Mouse (Mus musculus): ENCODE data around the gene Olfr477. TPM values are rescaled to one million over a fixed set of nuclear protein-coding genes. Genes with fewer than 3 reads are reported as not detected.
"Not testable (repeated sequence)": the region's sequence is repeated elsewhere in the genome, so short reads cannot be mapped to it uniquely, and the experiment has no call there.

The Olfr477 gene
- not detected in 2 replicates for polyA plus RNA-seq (2015; fragmentation: Nextera tagmentation; extraction: Ambion mirVana)

DNA sequence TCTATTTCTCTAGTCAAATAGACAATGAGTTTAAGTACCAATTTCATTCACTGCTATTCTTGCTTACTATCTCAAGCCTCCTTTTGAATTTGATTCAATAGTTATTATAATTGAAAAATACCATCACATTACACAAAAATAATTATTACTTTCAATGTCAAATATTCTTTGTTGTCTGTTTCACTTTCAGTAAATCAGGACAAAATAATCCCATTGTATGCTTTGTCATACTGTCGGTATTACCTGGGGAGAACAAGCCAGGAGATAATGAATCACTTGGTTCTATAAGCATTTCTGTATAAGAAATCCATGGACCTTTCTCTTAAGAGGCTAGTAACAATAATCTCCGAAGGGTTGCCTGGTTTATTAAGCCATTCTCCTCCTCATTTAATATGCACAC is at the start of gene Olfr477:
Gene Olfr477 (plus strand): TSS at position 301 of the 400 bp plus-strand sequence.
- Histone ChIP-seq H3K4me3 (replicated peaks) (no peak within 1 kb of the TSS), H3K9me3 (replicated peaks) (no peaks in the 10 kb centered on the region), H3K9ac (no peak within 1 kb of the TSS), H3K4me1 (replicated peaks) (no peaks in the 10 kb centered on the region), H3K27ac (replicated peaks) (no peak within 1 kb of the TSS), H3K4me2 (no peak within 1 kb of the TSS), H3K27me3 (no peaks in the 10 kb centered on the region), H3K36me3 (replicated peaks) (no peaks in the 10 kb centered on the region)
- WGBS (ENCODE audit: insufficient replicate concordance), result 48% methylated on average over 2 of the region's 2 CpGs
- no peak for ATAC-seq (ENCODE audit: insufficient read depth)

DNA sequence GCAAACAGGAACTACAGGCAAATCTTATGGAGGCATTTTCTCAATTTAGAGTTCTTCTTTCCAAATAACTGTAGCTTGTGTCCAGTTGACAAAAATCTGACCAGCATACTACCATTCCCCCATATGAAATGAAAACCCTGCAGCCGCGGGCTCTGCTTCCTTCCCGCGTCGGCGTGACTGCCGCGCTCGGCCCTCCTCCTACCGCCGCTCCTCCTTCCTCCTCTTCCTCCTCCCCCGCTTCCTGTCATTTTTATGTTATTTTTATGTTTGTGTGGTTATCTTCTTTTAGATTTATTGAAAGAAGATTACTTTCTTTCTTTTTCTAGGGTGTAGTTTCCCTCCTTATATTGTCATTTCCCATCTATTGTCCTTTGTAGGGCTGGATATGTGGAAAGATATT is 34.0 kb upstream of the Olfr477 start:
- WGBS (ENCODE audit: insufficient replicate concordance), result 89% methylated on average over 12 of the region's 12 CpGs
- not testable (repeated sequence) for ATAC-seq (ENCODE audit: insufficient read depth); H3K4me1 ChIP-seq (replicated peaks)

DNA sequence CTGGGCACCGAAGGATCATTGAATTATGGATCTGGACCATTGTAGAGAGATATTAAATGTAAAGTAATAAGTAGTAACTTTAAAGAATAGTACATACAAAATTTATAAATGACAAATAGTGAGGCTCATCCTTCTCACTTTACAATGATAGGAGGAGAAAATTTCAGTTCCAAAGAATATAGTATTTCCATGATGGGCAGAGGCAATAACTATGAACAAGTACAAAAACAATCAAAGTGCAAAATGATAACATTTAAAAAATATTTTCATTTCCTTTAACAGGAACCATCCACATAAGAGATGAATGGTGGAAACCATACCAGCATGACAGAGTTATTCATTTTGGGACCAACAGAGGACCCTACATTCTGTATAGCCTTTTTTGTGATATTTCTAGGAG is 32.1 kb upstream of the Olfr477 start, which contains the start of gene Olfr474:
Gene Olfr474 (plus strand): TSS at position 301 of the 400 bp plus-strand sequence.
- H3K4me2 ChIP-seq, result no peak within 1 kb of the TSS
- 58% methylated on average over 1 of the region's 1 CpGs for WGBS (ENCODE audit: insufficient replicate concordance)
- H3K27me3 ChIP-seq, result no peaks in the 10 kb centered on the region
- H3K27ac ChIP-seq (replicated peaks), result no peak within 1 kb of the TSS
- no peak for ATAC-seq (ENCODE audit: insufficient read depth)
- H3K36me3 ChIP-seq (replicated peaks), result no peaks in the 10 kb centered on the region
- H3K4me3 ChIP-seq (replicated peaks), result no peak within 1 kb of the TSS
- no peaks in the 10 kb centered on the region for H3K4me1 ChIP-seq (replicated peaks)
- H3K9ac ChIP-seq, result no peak within 1 kb of the TSS
- no peaks in the 10 kb centered on the region for H3K9me3 ChIP-seq (replicated peaks)

More for the DNA sequence above, 34.0 kb upstream of the Olfr477 start:
- not testable (repeated sequence) for H3K9ac ChIP-seq; H3K27ac ChIP-seq (replicated peaks); H3K27me3 ChIP-seq; H3K4me2 ChIP-seq; H3K4me3 ChIP-seq (replicated peaks); H3K36me3 ChIP-seq (replicated peaks); H3K9me3 ChIP-seq (replicated peaks)

DNA sequence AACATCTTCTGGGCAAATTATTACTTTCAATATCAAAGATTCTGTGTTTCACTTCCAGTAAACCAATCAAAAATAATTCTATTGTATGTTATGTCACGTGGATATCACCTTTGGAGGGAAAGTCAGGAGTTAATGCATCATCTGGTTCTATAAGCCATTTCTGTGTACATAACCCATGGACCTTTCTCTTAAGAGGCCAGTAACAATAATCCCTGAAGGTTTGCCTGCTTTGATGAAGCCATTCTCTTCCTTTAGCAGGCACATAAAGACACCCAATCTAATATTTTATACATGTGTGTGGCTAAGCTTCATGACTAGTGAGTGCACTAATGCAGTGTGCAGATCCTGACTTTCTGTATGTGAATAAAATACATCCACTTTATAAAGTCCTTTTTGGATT is 22.0 kb upstream of the Olfr477 start, which contains the start of gene Olfr476:
Gene Olfr476 (plus strand): TSS at position 301 of the 400 bp plus-strand sequence.
- H3K4me3 ChIP-seq (replicated peaks), result no peak within 1 kb of the TSS
- WGBS (ENCODE audit: insufficient replicate concordance), result 30% methylated on average over 1 of the region's 1 CpGs
- H3K4me1 ChIP-seq (replicated peaks), result no peaks in the 10 kb centered on the region
- no peaks in the 10 kb centered on the region for H3K36me3 ChIP-seq (replicated peaks)
- no peak within 1 kb of the TSS for H3K4me2 ChIP-seq
- no peak for ATAC-seq (ENCODE audit: insufficient read depth)
- no peaks in the 10 kb centered on the region for H3K9me3 ChIP-seq (replicated peaks)
- no peaks in the 10 kb centered on the region for H3K27me3 ChIP-seq
- H3K9ac ChIP-seq, result no peak within 1 kb of the TSS
- H3K27ac ChIP-seq (replicated peaks), result no peak within 1 kb of the TSS

DNA sequence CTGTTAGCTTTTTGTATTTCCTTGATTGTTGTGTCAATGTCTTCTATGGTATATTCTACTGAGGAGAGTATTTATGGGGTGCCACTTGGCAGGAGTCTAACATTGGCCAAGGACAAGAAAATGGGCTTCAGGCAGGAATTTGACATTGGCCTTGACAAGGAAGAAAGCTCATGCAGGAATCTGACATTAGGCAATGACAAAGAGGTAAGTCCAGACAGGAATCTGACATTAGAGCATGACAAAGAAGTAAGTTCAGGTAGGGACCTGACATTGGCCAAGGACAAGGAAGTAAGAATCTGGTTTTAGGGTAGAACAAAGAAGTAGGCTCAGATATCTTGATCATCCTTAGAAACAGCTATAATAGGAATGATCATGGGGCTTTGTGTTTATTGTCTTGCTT is 27.8 kb downstream of the Olfr477 start:
- not testable (repeated sequence) for H3K27ac ChIP-seq (replicated peaks); H3K36me3 ChIP-seq (replicated peaks); H3K4me1 ChIP-seq (replicated peaks); H3K4me2 ChIP-seq; H3K4me3 ChIP-seq (replicated peaks); H3K9me3 ChIP-seq (replicated peaks); ATAC-seq (ENCODE audit: insufficient read depth); H3K27me3 ChIP-seq; H3K9ac ChIP-seq

DNA sequence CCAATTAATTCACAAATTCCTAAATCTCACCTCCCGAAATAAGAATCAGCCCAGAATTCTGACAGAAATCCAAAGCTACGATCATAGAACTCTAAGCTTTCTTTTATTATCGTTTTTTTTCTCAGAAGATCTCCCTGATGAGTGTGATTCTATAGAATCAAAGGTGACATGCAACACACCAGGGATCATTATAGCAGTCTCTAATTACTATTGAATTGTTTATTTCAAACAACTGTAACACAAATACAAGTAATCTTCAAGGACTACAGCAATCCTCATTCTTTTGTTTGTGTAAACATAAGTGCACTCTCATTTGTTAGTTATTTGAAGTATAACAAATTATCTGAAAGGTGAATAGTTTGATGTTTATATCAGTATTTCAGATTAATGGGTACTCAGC is 47.4 kb downstream of the Olfr477 start, which contains the start of gene Olfr478:
Gene Olfr478 (minus strand): TSS at position 101 of the 400 bp plus-strand sequence.
- ATAC-seq (ENCODE audit: insufficient read depth), result no peak
- WGBS (ENCODE audit: insufficient replicate concordance), result 53% methylated on average over 3 of the region's 3 CpGs
- H3K4me3 ChIP-seq (replicated peaks), result no peak within 1 kb of the TSS

More for the DNA sequence above, 47.4 kb downstream of the Olfr477 start, which contains the start of gene Olfr478:
- no peaks in the 10 kb centered on the region for H3K36me3 ChIP-seq (replicated peaks)
- no peak within 1 kb of the TSS for H3K9ac ChIP-seq
- H3K27ac ChIP-seq (replicated peaks), result no peak within 1 kb of the TSS
- no peak within 1 kb of the TSS for H3K4me2 ChIP-seq
- no peaks in the 10 kb centered on the region for H3K4me1 ChIP-seq (replicated peaks)
- no peaks in the 10 kb centered on the region for H3K9me3 ChIP-seq (replicated peaks)
- H3K27me3 ChIP-seq, result no peaks in the 10 kb centered on the region

Other genes with a start within 250 kb of the Olfr477 start
- not detected in 2 replicates for gene Cyb5r2, start 228.7 kb upstream of the Olfr477 start, polyA plus RNA-seq (2015; fragmentation: Nextera tagmentation; extraction: Ambion mirVana)
- gene Ovch2, start 185.5 kb upstream of the Olfr477 start, polyA plus RNA-seq (2015; fragmentation: Nextera tagmentation; extraction: Ambion mirVana), result not detected in 2 replicates
- not detected in 2 replicates for gene Olfr467, start 174.4 kb upstream of the Olfr477 start, polyA plus RNA-seq (2015; fragmentation: Nextera tagmentation; extraction: Ambion mirVana)
- gene Olfr469, start 161.2 kb upstream of the Olfr477 start, polyA plus RNA-seq (2015; fragmentation: Nextera tagmentation; extraction: Ambion mirVana), result not detected in 2 replicates
- gene Olfr470, start 139.2 kb upstream of the Olfr477 start, polyA plus RNA-seq (2015; fragmentation: Nextera tagmentation; extraction: Ambion mirVana), result not detected in 2 replicates
- not detected in 2 replicates for gene Olfr472, start 88.8 kb upstream of the Olfr477 start, polyA plus RNA-seq (2015; fragmentation: Nextera tagmentation; extraction: Ambion mirVana)
- gene Olfr473, start 56.2 kb upstream of the Olfr477 start, polyA plus RNA-seq (2015; fragmentation: Nextera tagmentation; extraction: Ambion mirVana), result not detected in 2 replicates
- gene Olfr474, start 32.0 kb upstream of the Olfr477 start, polyA plus RNA-seq (2015; fragmentation: Nextera tagmentation; extraction: Ambion mirVana), result not detected in 2 replicates
- not detected in 2 replicates for gene Olfr476, start 21.9 kb upstream of the Olfr477 start, polyA plus RNA-seq (2015; fragmentation: Nextera tagmentation; extraction: Ambion mirVana)
- gene Olfr478, start 47.3 kb downstream of the Olfr477 start, polyA plus RNA-seq (2015; fragmentation: Nextera tagmentation; extraction: Ambion mirVana), result not detected in 2 replicates
- gene Olfr479, start 64.0 kb downstream of the Olfr477 start, polyA plus RNA-seq (2015; fragmentation: Nextera tagmentation; extraction: Ambion mirVana), result not detected in 2 replicates
- not detected in 2 replicates for gene Olfr480, start 80.7 kb downstream of the Olfr477 start, polyA plus RNA-seq (2015; fragmentation: Nextera tagmentation; extraction: Ambion mirVana)
- not detected in 2 replicates for gene Olfr481, start 93.2 kb downstream of the Olfr477 start, polyA plus RNA-seq (2015; fragmentation: Nextera tagmentation; extraction: Ambion mirVana)
- 0.09 TPM in 1 of 2 replicates, not detected in the other for gene Olfr482, start 110.9 kb downstream of the Olfr477 start, polyA plus RNA-seq (2015; fragmentation: Nextera tagmentation; extraction: Ambion mirVana)
- gene Olfr483, start 114.2 kb downstream of the Olfr477 start, polyA plus RNA-seq (2015; fragmentation: Nextera tagmentation; extraction: Ambion mirVana), result not detected in 2 replicates
- gene Olfr484, start 140.8 kb downstream of the Olfr477 start, polyA plus RNA-seq (2015; fragmentation: Nextera tagmentation; extraction: Ambion mirVana), result not detected in 2 replicates
- not detected in 2 replicates for gene Olfr485, start 173.2 kb downstream of the Olfr477 start, polyA plus RNA-seq (2015; fragmentation: Nextera tagmentation; extraction: Ambion mirVana)
- gene Olfr486, start 186.0 kb downstream of the Olfr477 start, polyA plus RNA-seq (2015; fragmentation: Nextera tagmentation; extraction: Ambion mirVana), result not detected in 2 replicates
- not detected in 2 replicates for gene Olfr487, start 227.9 kb downstream of the Olfr477 start, polyA plus RNA-seq (2015; fragmentation: Nextera tagmentation; extraction: Ambion mirVana)

Measured in liver, embryonic 15.5 days (tissue).